Mouse (Mus musculus): ENCODE measurements around the gene Hist2h2bb.
"Not testable (repeated sequence)": the region's sequence is repeated elsewhere in the genome, so short reads cannot be mapped to it uniquely, and the experiment has no call there.

The Hist2h2bb gene

DNA sequence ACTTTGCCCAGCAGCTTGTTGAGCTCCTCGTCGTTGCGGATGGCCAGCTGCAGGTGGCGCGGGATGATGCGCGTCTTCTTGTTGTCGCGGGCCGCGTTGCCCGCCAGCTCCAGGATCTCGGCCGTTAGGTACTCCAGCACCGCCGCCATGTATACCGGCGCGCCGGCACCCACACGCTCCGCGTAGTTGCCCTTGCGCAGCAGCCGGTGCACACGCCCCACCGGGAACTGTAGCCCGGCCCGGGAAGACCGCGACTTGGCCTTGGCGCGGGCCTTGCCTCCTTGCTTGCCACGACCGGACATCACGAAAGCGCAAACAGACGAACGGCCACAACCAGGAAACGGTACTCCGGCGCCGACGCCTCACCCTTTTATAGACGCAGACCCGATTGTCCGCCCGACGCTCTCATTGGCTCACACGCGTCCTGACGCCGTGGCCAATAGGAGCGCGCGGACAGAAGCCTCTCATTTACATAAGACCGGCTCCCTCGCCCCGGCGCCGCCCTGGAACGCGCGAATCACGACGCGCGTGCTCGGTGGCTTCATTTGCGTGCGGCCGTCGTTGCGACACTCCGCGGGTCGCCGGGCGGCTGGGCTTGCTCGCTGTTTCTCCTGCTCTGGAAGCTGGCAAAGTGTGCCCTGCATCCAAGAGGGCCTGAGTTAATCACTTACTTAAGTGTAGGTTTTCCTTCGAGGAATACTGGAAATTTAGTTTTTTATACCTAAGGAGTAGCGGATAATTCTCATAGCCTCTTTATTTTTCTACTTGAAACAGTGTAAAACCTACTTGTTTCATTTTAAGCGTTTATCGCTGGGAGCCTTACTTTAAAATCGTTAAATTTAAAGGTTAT is 29.4 kb upstream of the Hist2h2bb start, which contains the start of gene Hist2h2aa2:
TSS of gene Hist2h2aa2 (minus strand) at position 328 of the 850 bp plus-strand sequence.
- peak; percentile 96 for DNase-seq (ENCODE audit: low spot score)

DNA sequence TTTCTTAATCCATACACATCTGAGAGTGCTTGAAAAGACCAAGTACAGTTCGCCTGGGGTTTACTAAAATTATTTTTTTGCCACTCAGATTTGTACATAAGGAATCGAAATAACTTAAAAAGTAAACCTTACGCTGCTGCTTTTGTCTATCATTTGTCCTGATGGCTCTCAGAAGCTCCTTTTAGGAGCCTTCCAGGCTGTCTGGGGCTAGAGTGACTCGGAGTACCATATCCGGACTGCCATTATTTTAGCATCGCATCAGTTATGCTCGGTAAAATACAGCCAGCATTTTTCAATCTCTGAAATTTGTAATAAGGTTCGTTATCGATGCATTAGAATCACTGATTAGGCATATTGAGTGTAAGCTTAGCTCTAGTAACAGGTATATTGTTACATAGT is 28.8 kb upstream of the Hist2h2bb start:
- DNase-seq (ENCODE audit: low spot score): no peak

DNA sequence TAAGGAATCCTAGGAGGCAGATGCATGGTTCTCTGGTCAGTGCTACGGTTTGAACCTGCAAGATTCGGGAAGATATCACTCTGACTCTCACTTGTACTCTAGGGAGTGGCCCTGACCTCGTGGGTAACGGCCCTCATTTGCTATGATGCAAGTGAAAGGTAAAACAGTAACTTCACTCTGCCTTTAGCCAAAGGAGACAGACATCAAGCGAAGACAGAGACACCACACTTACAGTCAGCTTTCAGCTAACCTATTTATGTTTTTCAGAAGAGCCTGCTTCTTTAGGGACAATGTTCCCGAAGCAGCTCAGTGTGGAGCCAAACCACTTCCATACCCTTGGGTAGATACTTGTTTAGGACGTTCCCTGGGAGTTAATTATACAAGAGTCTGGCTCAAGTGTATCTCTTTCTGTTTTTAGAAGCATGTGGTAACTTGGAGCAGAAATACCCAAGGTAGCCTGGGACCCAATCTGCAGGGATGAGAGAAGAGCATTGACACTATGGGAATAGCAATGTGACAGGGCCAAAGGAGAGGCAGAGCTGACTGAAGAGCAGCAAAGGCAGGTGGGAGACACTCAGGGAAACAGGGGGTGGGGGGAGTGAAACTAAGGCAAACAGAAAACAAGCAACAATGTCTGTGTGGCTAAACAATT is 25.5 kb upstream of the Hist2h2bb start:
- no peak for DNase-seq (ENCODE audit: low spot score)

DNA sequence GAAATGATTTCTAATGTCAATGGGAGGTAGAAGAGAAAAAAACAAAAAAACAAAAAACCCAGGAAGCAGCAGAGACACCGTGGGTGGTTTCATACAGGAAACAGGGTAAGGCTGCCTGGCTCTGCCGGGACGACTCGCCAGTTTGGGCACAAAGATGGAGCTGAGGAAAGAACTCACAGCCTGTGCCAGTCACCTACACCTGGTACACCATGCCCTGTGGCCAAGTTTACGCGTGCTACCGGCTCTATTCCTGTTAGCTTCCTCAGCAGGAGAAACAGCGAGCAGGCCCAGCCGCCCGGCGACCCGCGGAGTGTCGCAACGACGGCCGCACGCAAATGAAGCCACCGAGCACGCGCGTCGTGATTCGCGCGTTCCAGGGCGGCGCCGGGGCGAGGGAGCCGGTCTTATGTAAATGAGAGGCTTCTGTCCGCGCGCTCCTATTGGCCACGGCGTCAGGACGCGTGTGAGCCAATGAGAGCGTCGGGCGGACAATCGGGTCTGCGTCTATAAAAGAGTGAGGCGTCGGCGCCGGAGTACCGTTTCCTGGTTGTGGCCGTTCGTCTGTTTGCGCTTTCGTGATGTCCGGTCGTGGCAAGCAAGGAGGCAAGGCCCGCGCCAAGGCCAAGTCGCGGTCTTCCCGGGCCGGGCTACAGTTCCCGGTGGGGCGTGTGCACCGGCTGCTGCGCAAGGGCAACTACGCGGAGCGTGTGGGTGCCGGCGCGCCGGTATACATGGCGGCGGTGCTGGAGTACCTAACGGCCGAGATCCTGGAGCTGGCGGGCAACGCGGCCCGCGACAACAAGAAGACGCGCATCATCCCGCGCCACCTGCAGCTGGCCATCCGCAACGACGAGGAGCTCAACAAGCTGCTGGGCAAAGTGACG is 24.3 kb upstream of the Hist2h2bb start, which contains the start of gene Hist2h2aa1:
TSS of gene Hist2h2aa1 (plus strand) at position 495 of the 884 bp plus-strand sequence.
- peak; percentile 79 for DNase-seq (ENCODE audit: low spot score)

DNA sequence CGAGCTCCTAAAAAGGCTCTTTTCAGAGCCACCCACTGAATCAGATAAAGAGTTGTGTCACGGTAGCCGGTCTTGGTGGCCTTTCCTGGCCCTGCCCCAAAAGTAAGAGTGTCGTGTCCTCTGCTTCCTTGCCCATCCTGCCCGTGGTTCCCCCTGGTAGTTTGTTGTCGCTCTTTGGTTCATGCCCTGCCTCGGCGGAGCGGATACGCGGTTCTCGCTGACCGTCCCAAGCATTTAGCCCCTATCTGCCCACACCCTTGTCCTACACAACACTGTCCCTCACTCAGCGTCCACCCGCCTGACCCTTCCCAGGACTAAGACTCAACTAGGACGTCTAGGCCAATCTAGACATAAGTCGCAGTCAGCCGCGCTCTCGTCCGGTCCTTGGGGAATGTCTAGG is 23.5 kb upstream of the Hist2h2bb start:
- not testable (repeated sequence) for DNase-seq (ENCODE audit: low spot score)

DNA sequence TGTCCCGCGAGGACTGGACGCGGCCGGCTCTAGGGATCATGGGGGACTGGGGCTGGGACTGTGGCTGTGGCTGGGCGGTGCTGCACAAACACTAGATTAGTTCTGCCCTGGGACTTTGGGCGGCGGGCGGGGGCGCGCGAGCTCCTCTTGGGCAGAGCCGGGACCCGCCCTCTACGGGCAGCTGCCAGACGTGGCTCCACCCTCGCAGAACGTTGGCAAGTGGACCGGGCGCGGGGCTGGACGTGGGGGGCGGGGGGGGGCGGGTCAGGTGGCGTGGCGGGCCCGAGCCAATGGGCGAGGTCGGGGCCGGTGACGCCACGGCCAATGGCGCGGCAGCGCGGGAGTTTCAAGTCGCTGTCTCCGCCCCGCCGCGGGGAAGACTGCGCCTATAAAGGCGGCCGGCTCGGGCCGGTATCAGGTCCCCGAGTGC is 23.1 kb upstream of the Hist2h2bb start, which contains the start of gene Hist2h3c1:
TSS of gene Hist2h3c1 (plus strand) at position 259 of the 430 bp plus-strand sequence.
- not testable (repeated sequence) for DNase-seq (ENCODE audit: low spot score)

DNA sequence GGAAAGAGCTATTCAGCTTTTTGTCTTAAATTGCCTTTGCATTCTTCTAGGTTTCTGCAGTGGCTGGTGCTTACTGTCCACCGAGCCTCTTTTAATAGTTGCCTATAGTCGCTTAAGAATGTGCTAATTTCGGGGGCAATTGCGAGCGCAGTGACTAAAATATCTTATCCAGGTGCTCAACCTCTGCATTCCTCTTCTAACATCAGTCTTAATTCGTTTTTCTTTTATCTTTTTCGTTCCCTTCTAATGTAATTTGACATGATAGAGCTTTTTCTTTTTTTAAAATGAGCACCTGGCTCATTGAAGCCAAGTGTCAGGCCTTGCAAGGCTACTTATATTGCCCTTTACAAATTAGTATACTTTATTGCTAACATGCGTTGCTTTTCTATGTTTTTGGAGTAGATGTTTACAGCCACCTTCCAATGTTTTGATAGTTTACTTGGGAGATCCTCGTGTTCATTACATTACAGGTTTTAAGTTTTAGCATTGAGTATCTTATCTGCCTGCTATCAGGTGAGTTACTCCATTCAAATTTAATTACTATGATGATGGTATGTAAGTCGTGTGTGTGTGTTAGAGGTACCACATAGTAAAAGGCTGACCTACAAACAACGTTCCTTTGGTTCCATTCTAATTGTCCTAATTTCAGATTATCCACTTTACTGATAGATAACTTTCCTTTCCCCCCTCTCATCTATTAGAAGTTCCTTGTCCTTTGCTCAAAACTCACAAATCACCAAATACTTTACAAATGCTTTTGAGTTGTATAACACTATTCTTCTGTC is 22.0 kb upstream of the Hist2h2bb start:
- no peak for DNase-seq (ENCODE audit: low spot score)

DNA sequence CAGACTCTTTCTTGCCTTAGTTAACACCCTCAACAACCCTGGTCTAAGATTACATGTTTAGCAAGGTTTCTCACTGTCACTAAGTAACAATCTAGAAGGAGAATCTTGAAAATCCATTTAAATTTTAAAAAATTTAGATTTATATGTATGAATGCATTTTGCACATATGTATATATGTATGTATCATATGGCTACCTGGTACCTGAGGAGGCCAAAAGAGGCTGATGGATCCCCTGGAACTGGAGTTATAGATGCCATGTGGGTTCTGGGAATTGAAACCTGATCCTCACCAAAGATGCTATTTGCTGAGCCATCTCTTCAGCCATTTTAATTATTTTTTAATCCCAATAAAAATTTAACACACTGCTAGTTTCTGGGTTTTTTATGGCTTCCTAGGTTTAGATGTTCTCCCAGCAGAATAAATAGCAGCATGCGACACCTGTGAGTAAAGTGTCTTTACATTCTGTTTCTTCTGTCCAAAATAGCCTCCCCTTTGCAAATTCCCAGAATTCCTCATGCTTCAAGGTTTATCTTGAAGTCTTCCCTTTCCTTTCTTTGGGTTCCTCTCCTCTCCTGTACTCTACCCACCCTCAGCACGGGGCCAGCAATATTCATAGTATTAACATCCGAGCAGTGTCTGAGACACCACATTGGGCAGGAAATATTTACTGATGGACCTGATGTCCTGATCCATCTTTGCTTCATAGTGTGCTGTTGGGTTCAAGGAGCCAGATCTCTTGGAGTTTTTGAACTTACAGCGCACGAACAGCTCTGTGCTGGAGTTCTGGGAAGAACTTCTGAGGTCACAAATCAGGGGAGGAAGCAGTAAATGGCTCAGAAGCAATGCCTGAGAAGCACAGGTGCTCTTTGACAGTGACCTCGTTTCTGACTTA is 21.2 kb upstream of the Hist2h2bb start:
- DNase-seq (ENCODE audit: low spot score): no peak

DNA sequence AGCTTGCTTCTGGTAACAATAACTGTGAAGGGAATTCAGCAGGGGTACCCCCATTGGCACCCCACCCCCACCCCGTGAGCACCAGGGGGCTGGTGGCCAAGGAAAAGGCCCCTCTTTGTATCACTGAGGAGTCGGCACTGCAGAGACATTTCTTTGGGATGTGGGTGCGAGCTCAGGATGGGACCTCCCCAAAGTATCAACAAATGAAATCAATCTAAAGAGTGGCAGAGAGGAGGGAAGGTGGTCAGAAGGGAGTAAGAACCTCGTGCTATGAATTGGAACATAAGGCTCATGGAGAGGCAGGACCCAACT is 20.6 kb upstream of the Hist2h2bb start:
- no peak for DNase-seq (ENCODE audit: low spot score)

DNA sequence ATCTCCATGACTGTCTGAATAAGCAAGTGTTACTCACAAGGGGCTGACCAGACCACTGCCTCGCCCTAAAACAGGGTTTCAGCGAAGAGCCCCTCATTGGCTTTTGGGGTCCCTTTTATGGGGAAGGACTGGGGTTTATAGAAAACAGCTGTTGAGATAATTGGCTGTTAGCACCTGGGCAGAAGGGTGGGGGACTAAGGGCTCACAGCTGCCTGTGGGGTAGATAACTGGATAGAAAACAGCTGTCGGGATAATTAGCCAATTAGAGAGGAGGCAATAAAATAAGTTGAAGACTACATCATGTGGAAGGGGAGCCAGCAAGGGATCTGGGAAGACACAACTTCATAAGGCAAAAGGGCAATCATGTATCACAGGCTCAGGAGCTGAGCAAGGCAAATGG is 18.7 kb upstream of the Hist2h2bb start:
- DNase-seq (ENCODE audit: low spot score): no peak

DNA sequence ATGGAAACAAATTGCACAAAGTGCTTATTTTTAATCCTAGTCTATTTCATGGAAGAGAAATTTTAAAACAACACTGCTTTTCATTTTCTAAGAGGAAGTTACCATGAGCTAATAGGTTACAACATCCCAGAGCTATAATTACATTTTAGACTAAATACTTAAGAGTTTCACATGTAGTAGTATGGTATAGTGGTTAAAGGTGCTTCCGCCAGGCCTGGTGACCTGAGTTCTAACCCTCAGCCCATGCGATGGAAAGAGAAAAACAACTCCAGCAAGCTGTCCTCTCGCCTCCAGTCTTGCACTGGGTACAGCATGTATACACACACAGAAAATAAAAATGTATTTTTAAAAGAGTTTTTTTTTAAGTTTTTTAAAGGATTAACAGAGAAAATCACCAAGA is 17.8 kb upstream of the Hist2h2bb start:
- no peak for DNase-seq (ENCODE audit: low spot score)

DNA sequence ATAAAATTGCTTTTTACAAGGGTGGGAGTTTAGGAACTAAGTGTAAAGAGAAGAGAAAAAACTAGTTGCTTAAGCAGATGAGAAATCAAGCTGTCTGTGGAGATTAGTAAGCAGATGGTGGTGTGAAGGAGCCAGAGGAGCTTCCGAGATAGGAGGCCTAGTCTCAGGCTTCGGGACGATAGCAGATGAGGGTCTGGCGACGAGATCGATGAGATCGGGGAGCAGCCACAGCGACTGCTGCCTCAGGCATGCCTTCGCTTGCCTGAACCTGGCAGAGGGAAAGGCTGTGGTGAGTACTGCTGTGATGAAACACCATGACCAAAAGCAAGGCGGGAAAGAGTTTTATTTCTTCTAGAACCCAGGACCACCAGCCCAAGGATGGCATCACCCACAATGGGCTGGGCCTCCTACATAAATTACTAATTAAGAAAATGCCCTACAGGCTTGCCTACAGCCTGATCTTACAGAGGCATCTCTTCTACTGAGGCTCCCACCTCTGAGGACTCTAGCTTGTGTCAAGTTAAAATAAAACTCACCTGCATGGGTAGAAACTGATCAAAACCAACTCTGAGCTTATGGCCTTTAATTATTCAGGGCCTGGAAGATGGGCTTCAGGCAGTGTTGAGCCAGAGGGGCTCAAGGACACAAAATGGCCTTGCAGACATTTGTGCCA is 14.7 kb upstream of the Hist2h2bb start:
- no peak for DNase-seq (ENCODE audit: low spot score)

DNA sequence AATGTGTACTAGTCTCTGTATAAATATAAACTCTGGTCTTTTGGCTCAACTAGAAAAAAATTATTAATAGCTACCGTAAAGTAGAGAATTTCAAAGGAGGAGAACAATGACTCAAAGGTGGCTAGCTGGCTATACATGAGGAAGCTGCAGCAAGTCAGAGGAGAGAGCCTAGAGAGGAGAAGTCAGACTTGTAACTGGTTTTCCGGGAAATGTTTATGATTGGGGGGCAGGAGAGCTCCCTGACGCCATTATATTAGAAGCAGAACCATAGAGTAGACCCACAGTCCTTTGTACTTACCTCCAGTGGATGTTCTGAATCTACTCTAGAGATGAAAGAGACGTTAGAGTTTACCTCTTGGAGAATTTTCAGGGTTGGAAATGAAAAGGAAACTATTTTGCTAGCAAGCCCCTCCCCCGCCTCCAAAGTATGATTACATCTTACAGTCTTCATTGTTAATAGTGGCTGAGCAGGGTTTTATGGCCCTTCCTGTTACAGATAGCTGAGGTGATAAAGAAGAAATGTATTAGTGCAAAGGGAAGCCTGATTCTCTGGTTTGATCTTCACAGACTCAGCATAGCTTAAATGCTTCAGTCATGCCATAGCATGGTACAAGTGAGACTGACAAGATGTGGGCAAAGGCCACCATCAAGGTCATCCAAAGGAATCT is 13.5 kb upstream of the Hist2h2bb start:
- DNase-seq (ENCODE audit: low spot score): no peak

DNA sequence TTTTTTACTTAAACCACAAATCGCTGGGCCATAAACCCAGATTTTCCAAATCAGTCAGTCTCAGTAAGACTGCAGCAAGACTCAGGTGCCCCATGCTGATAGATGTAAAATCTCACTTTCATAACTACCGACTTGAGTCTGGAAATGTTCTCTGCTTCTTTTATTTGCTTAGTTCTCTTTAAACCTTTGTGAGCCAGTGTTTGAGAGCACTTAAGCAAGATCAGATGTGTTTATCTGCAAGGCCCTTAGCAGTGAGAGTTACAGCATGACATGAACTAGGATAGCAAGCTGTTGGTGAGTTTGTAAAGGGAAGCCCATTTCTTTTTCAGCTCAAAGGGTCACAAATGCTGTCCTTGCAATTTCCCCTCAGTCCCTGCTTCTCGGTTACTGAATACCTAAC is 12.4 kb upstream of the Hist2h2bb start:
- no peak for DNase-seq (ENCODE audit: low spot score)

DNA sequence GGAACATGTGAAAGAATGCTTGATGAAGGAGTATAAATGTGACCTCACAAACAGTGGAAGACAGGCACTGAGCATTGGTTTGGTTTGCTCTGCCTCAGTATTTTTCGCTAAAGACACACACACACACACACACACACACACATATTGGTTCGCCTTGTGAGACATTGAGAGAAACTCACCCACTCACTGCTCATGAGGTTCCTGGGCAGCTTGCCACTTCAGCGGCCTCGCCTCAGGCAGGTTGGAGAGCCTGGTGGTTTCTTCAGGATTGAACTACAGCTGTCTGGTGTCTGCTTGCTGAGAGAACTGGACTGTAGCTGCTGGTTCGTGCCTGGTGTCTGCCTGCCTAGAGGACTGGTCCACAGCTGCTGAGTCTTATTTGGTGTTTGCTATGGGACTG is 9.3 kb upstream of the Hist2h2bb start:
- no peak for DNase-seq (ENCODE audit: low spot score)

DNA sequence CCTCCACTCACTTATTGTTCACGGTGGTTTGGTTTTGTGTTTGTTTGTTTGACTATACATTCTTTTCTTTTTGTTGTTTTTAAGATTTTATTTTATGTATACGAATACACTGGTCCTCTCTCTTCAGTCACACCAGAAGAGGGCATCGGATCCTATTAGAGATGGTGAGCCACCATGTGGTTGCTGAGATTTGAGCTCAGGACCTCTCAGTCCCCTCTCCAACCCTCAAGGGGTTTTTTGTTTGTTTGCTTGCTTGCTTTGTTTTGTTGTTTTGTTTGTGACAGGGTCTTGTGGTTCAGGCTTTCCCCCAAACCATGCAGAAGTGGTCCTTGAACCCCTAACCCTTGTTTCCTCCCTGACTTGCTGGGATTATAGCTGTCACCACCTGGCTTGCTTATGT is 7.9 kb upstream of the Hist2h2bb start:
- no peak for DNase-seq (ENCODE audit: low spot score)

DNA sequence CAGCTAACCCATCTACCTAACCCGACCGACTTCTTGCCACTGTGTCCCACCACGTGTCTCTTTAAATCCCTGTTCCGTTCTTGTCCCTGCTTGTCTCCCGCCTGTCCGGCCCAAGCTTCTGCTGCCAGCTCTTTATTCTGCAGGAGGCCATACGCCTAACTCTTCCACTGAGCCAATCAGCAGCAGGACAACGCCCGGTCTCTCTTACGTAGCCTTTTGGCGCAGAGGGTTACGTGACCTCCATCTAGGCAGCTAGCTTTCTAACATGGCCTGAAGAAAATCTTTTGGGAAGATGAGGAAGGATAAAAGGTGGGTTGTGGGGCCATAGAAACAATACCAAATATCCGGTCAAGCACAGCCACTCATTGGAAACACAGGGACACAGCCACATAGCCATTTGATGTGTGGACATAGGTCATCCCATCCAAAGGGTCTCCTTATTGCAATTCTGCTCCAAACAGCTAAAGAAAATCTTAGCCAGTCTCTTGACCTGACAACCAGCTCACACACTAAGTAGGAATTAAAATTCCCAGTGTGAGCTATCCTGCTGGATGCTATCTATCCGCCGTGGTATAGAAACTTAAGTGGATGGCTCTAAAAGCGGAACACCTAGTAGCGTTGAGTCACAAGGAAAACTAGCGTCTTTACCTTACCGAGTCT is 7.2 kb upstream of the Hist2h2bb start:
- DNase-seq (ENCODE audit: low spot score): no peak

DNA sequence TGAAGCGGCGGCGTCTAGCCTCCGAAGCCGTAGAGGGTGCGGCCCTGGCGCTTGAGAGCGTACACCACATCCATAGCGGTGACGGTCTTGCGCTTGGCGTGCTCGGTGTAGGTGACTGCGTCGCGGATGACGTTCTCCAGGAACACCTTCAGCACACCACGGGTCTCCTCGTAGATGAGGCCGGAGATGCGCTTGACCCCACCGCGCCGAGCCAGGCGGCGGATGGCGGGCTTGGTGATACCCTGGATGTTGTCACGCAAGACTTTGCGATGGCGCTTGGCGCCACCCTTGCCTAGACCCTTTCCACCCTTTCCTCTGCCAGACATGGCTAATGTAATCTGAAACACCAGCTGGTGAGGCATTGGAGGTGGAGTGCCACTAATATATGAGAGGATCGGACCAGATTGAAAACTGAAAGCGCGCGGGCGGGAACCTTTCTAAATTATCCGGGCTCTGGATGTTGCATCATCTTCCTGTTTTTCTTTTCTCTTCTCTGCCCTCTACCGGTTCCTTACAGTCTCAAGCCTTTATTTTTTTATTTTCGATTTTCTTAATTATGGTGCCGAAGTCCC is 6.5 kb upstream of the Hist2h2bb start, which contains the start of gene Hist2h4:
TSS of gene Hist2h4 (minus strand) at position 333 of the 572 bp plus-strand sequence.
- peak; percentile 96 for DNase-seq (ENCODE audit: low spot score)
